Mouse (Mus musculus) gastrocnemius, postnatal 36 days (tissue): ENCODE data around the gene Ccdc88b. TPM values are rescaled to one million over a fixed set of nuclear protein-coding genes. Genes with fewer than 3 reads are reported as not detected.
A peak's percentile ranks its signal among the peaks of the same experiment; 100 is the strongest.

ENCODE experiments used
- DNase-seq, 2 experiments: peaks; one replicate each; pipeline ENCODE4 v3.0.0; 2022
- intact Hi-C: fragments of 180-260 bp; cut with DNase I; formaldehyde crosslinking; loops from one replicate; pipeline ENCODE4 v1.15.1; 2025
- total RNA-seq, 2 experiments: library from RNA; stranded (reverse); gene quantifications; 2 replicates each; pipeline ENCODE4 v1.2.3; 2021

The Ccdc88b gene
- total RNA-seq, 2 experiments from 2014 or later = 0.37 to 0.56 TPM

DNA sequence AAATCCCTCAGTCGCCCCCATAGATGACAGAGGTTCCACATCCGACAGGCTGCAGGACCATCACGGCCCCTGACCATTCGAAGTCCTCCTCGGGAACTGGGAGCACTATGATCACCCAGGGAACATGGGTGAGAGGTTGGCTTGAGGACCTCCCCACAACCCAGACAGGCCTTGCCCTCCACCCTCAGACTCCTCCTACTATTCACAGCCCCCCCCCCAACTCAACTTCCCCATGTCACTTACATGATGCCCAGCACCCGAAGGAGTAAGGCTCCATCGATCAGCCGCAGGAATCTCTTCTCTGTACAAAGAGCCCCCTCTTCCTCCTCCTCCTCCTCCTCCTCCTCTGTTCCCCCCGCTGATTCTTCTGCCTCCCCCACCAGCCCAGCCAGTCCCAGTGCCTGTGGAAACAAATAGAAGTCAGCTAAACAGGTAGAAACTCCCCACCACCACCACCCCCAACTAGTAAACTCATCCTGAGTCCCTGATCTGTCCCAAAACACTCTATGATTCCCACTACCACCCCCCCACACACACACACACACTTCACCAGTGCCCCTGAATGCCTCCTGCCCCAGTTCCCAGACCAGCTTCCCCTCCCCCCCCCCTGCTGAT, 513 bp downstream of the Ccdc88b start:
- DNase-seq = no peak
- intact Hi-C loops = no loop called here

DNA sequence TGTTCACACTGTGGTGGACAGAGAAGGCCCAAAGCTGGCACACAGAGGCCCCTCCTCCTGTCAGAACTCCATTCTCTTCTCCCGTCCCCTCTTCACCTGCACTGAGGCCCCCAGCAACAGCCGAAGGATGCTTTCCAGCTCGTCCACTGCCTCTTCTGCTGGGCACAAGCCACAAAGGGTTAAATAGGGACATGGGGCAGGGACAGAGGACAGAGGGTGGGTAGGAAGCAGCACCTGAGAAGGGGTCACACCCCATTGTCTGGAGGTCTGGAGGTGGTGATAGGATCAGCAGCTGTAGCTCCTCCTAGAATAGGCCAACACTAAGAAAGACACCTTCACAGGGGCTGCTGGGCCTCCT, 1.0 kb downstream of the Ccdc88b start:
- intact Hi-C loops = no loop called here
- no peak for DNase-seq

DNA sequence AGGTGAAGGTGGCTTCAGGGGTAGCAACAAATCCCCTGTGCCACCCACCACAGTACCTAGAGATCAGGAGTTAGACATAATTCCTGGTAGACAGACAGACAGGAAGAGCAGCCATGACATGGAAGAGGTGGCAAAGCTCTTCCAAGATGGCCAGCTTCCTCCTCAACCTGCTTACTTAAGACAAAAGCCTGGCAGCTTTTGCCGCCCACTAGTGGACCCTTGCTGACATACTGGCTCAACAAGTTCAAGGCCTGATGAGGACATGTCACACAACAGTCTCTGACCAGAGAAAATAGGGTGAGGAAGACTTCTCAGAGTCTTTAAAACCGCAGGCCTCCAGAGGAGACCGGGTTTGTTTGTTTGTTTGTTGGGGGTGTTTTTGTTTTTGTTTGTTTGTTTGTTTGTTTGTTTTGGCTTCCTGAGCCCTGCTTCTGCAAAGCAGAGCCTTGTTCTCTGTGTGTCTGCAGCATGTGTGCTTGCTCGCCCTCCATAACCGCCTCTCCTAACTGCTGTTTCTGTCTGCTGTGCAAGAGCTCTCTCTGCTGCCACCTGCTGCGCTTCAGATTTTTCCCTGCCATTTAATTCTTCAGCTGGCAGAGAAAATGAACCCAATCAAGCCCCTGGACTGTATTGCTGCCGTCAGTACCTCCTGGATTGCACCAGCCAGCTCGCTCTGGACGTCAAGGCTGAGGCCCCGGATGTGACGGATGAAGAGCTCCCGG, 1.6 kb downstream of the Ccdc88b start:
- intact Hi-C loops = no loop called here

GRCm38 (mm10) chr19:6855225-6856031, 2.6 kb downstream of the Ccdc88b start:
- intact Hi-C loops = no loop called here
- DNase-seq = peak; percentile 29 to 53

More for the DNA sequence above, 1.6 kb downstream of the Ccdc88b start:
- no peak for DNase-seq

- no peak for DNase-seq
- intact Hi-C loops = no loop called here
Measured at GRCm38 (mm10) chr19:6854658-6855057, 3.4 kb downstream of the Ccdc88b start.

- intact Hi-C loops = no loop called here
- DNase-seq = no peak
Measured at GRCm38 (mm10) chr19:6853903-6854302, 4.1 kb downstream of the Ccdc88b start.

GRCm38 (mm10) chr19:6852393-6853305, 5.4 kb downstream of the Ccdc88b start:
- intact Hi-C loops = no loop called here
- DNase-seq = no peak

- intact Hi-C loops = no loop called here
- DNase-seq = no peak
Measured at GRCm38 (mm10) chr19:6851497-6851896, 6.5 kb downstream of the Ccdc88b start.

GRCm38 (mm10) chr19:6849506-6850068, 8.4 kb downstream of the Ccdc88b start:
- intact Hi-C loops = no loop called here
- DNase-seq = no peak

GRCm38 (mm10) chr19:6847841-6848517, 10.0 kb downstream of the Ccdc88b start:
- no peak for DNase-seq
- intact Hi-C loops = no loop called here

DNA sequence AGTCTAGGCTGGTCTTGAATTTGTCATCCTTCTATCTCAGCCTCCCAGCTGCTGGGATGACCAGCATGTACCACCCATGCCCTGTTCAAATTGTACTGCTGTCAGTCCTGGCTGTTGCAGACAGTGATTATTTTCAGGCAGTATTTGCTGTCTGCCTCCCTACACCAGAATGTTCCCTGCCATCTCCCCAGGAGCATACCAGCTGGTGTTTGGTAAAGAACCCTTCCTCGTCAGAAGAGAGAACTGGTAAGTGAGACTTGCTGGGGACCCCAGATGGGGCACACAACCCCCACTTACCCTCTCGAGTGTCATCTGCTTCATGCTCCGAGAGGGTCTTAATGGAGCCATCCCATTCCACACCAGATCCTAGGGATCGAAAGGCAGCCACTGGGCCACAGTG, 12.0 kb downstream of the Ccdc88b start:
- no peak for DNase-seq
- intact Hi-C loops = no loop called here

- DNase-seq = no peak
- intact Hi-C loops = no loop called here
Measured at GRCm38 (mm10) chr19:6842353-6842752, 15.7 kb downstream of the Ccdc88b start.

DNA sequence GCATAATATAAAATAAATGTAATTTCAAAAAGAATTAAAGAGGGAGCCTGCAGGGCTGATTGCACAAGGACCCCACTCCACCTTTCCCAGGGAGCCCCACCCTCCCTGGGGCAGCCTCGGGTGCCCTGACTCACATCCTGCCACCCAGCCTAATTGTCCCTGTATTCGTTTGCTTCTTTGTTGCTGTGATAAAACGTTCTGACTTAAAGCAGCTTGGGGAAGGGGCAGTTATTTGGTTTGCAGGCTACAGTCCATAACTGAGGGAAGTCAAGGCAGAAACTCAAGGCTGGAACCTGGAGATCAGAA, 16.8 kb downstream of the Ccdc88b start:
- no peak for DNase-seq
- intact Hi-C loops = no loop called here

DNA sequence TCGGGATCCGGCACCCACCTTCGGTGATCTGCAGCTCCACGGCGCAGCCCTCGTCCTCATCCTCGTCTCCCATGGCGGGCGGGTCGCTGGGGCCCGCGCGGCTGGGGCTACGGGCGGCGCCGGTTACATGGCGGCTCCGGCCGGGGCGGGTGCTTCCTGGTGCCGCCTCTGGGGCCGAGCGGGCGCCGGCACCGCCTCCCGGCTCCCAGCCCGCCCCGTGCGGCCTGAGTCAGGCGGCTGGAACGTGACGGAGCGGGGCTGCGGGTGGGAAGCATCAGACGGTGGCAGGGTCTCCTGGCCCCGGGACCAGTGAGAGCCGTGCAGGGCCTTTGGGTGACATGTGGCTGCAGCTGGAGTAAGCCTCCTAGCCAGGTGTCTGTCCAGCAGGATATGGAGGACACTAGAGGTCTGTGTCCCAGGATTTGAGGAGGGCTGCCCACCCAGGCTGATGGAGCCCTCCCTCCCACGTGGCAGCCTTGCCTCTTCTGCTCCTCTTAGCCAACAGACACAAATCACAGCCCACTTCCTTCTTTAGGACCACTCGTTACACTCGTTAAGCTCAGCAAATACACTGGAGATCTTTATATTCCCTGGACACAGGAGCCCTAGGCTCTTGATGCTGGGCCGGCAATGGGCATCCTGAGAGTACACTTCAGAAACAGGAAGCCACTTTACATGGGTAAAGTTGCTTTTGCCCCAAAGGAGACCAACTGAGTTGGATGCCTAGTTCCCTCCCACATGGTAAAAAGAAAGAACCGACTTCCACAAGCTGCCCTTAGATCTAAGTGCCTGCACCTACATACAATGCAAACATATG, 17.3 kb downstream of the Ccdc88b start, which contains the start of gene Rps6ka4:
TSS of gene Rps6ka4 (minus strand) at position 162 of the 817 bp plus-strand sequence.
- peak; percentile 52 to 62 for DNase-seq

DNA sequence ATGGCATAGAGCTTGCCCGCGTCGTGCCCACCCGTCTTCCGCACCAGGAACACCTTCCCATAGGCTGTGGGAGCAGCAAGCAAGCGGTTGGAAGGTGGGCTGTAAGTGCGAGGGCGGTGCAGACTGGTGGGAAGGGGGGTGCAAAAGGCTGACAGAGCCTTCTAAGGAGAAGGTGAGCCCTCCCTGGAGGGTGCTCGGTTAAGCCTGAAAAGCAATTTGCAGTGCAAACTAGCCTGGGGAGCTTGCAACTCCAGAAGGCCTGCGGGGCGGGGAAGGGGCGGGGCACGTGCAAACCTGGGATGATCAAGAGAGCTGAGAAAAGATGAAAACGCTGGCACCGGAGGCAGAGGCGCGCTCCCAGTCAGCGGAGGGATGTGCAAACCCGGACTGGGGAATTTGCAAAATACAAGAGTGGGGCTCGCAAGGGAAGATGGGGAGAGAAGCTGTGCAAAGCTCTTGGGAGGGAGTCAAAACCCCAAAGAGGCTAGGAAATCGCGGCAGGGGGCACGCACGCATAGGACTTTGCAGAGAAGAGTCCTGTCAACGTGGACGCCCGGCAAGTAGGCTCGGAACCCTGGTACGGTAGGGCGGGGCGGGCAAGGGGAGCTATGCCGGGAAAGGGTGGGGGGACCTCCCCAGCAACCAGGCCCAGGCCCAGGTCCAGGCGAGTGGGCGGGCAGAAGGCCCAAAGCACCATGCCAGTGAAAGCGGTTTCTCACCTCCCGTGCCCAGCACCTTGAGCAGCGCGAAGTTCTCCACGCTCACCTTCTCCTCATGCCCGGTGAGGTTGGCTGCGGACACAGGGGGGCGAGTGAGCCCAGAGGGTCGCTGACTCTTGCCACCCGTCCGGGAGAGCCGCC, 18.2 kb downstream of the Ccdc88b start:
- DNase-seq = no peak
- intact Hi-C loops = no loop called here

More for the DNA sequence above, 17.3 kb downstream of the Ccdc88b start, which contains the start of gene Rps6ka4:
- intact Hi-C loops = no loop called here

- intact Hi-C loops = no loop called here
- DNase-seq = no peak
Measured at GRCm38 (mm10) chr19:6832363-6832762, 25.6 kb downstream of the Ccdc88b start.

DNA sequence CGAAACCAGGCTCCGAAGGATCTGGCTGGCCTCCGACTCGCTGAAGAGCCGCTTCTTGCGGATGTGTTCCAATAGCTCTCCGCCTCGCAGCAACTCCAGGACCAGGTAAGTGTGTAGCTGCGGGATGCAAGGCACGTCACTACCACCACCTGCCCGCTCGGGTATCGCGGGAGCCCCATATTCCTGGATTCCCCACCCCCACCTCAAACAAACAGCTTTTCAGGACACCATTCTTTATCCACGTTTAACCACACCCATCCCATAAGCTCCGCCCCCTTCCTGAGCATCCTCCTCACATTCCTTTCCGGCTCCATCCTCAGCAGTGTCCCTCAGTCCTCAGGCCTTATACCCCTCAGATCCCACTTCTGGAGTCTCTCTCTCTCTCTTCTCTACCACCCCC, 26.7 kb downstream of the Ccdc88b start:
- DNase-seq = no peak
- intact Hi-C loops = no loop called here
